Mouse (Mus musculus) cerebellum, adult 11-12 months (tissue): ENCODE data around the gene Tpd52l2.

Source experiments
- DNase-seq: peaks from one replicate; pipeline ENCODE4 v3.0.0; 2022

Gene Tpd52l2

DNA sequence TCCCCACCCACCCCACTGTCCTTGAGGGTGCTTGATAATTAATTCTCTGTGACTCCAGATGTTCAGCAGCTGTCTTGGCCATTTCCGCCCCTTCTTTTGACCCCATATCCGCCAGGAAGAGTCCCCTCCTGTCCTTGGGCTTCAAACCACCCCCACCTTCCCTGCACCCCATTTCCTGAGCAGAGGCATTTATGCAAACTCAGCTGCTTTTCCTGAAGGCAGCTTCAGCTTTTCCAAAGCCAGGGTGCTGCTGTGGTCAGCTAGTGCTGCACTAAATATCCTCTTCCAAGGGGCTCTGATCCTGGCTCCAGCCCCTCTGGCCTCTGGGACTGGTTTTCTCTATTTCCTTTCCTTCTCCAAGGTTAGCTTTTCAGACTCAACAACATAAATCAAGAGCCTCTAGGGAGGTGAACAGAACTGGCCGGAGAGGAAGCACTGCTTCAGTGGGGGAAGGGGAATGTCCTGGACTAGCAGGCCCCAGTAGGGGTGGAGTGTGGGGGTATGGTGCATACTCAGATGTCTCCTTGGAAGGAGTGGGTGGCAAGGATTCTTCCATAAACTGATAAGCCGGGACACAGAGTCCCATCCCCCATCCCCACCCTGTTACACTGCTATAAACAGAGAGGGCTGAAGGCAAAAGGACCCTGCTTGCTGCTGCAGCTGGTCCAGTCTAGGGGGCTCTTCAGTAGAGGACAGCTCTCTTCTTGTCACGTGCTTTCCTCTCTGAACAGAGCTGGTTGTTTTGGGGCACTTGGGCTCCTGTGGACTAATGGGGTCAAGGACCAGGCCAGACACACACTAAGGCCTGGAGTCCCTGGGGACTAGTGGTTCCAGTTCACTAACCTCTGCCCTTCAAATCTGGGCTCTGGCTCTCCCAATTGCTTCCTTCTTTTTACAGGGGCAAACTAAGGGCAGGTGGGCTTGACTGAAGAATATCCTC lies 9.3 kb upstream of the Tpd52l2 start:
- no peak for DNase-seq

GRCm38 (mm10) chr2:181491432-181492205 lies 5.3 kb upstream of the Tpd52l2 start:
- no peak for DNase-seq

DNA sequence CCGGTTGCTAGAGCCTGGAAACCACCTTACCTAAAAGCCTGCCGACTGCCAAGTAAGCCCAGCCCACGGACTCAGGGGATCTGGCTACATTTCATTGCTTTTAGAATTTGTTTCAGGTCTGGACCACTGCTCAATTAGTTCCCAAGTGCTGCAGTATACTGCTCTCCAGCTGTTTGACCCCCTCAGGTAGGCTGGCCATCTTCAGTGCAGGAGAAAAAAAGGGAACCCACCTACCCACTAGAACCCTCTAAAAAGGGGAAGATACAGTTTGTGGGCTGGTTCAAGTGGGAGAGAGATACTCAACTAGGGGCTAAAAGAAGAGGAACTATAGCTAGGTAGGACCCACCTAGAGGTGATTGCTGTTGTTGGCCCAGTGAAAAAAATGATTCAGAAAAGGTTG lies 4.7 kb upstream of the Tpd52l2 start:
- DNase-seq, result no peak

DNA sequence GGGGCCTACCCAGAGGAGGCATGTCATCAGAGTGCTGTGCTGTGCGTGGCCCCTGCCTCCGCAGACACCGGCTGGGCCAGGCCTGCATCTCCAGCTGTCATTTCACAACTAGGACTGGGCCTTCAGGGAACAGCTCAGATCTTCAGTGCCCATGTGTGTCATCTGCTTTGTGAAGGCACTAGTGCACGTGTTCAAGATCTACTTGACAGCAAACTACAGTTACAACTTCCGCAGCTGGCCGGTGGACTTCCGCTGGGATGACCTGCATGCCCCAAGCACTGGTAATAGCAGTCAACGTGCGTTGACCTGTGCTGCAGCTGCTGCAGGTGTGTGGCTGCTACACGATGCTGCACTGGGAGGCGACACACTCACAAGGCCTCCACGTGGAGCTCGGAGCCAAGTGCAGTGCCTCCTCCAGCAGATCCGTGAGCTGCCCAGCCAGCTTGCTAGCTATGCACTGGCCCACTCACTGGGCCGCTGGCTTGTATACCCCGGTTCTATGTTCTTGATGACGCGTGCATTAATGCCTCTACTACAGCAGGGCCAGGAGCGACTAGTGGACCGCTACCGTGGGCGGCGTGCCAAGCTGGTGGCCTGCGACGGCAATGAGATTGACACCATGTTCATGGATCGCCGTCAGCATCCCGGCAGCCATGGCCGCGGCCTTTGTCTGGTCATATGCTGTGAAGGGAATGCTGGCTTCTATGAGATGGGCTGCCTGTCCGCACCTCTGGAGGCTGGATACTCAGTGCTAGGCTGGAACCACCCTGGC lies 3.6 kb upstream of the Tpd52l2 start, which contains the start of gene Abhd16b:
Abhd16b (plus strand) TSS at position 51 of the 772 bp plus-strand sequence.
- DNase-seq, result no peak

DNA sequence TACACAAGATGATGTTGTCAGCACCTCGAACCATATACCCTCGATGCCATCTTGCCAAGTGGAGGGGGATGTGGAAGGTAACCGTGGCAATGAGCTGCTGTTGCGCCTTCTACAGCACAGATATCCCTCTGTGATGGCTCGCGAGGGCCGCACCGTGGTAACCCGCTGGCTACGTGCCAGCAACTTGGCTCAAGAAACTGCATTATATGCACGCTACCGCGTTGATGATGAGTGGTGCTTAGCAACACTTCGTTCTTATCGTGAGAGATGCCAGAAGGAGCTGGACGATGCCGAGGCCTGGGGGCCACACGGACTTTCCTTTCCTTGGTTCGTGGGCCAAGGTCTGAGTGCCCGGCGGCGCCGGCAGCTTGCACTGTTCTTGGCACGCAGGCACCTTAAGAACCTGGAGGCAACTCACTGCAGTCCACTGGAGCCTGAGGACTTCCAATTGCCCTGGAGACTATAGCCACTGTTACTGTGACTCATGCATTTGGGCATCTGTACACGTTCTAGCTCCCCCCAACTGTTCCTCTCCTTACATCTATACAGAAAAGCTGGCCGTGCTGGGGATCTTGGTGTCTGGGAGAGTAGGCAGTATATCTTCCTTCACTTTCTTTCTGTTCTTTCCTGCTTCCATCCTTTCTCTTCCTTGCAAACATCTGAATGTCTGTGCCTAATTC lies 2.5 kb upstream of the Tpd52l2 start:
- peak; percentile 43 for DNase-seq

- DNase-seq, result peak; percentile 38
Observed at GRCm38 (mm10) chr2:181495845-181496244, 1.1 kb upstream of the Tpd52l2 start.

DNA sequence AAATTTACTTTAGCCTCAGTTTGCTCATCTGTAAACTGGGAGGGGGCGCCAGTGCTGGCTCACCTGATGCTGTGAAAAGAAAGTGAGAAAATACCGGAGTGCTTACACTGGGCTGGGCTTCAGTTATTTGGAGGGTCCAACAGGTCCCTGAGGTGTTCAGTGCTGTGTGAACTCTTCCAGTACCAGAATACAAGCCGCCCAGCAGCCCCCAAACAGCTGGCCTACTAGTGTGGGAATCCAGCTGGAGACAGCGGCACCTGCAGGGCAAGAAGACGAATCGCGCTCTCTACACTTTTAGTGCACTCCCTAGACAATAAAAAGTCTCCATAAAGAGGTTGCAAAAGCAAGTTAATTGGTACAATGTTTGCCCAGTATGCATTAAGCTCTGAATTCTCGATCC lies 661 bp upstream of the Tpd52l2 start:
- DNase-seq, result peak; percentile 53

DNA sequence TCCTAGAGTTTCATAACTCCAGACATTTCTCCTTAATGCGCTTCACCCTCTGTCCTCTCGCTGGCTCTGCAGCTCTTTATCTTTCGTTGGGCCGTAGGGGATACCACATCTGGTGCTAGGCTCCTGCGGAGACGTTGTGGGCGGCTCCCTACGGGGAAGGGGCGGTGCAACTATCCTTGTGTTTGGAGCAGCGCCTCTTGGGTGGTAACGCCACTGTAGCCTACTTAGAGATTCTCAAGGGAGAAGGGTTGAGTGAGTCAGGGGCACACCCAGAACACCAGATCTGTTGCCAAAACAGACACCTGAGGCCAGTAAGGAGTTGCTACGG lies 570 bp downstream of the Tpd52l2 start:
- DNase-seq, result peak; percentile 60

GRCm38 (mm10) chr2:181498644-181499043 lies 1.7 kb downstream of the Tpd52l2 start:
- no peak for DNase-seq

- DNase-seq, result no peak
Observed at GRCm38 (mm10) chr2:181509191-181509590, 12.2 kb downstream of the Tpd52l2 start.

GRCm38 (mm10) chr2:181511231-181511630 lies 14.3 kb downstream of the Tpd52l2 start:
- no peak for DNase-seq

DNA sequence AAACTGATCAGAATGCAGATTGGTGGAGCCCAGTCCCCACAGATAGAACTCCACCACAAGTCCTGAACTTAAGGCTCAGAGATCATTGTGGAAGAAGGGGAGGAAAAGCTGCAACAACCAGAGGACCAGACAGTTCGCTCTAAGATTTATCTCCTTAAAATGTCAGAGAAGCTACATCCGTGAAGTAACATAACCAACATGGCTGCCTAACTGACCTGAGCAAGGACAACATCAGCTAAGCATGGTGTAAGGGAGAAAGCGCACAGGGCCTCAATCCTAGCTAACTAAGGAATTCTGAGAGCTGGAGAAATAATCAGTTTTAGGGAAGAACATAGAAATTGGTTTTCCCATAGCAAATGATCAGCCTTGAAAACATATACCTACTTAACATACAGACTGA lies 22.3 kb downstream of the Tpd52l2 start:
- DNase-seq, result no peak

DNA sequence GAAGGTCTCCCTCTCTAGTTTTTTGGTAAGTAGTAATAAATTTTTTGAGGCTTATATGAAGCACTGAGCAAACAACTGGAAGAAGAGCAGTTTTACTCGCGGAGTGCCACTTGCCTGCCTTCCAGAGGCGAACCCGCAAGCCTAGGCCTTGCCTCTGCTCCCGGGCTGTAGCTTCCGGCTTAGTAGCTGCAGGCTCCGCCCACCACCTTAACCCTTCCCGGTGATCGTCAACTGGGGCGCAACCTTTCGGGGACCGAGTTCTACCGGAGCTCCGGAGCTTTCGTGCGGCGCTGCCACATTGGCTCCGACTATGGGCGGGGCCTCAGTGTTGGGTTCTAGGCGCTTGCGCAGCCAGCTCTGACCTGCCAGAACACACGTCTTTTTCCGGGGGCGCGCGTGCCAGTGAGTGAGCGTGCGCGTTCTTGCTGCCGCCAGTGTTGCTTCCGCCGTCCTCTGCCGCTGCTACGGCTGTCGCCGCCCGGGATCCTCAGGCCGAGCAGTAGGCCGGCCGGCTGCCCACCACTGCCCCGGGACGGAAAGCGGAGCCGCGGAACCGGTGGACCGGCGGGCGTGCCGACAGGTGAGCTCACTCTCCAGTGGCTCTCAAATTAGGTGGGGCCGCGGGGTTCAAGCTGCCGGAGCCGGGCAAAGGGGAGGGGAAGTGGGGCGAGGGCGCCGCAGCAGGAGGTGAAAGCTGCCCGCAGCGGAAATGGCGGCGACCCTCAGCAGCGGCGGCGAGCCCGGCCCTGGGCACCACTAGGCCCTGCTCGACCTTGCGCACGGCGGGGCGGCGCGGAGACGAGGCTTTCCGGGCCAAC lies 23.4 kb downstream of the Tpd52l2 start, which contains the start of gene Dnajc5:
Dnajc5 (plus strand) TSS at position 368 of the 818 bp plus-strand sequence.
- DNase-seq, result peak; percentile 99

- no peak for DNase-seq
Observed at GRCm38 (mm10) chr2:181520936-181521227, 23.9 kb downstream of the Tpd52l2 start.

GRCm38 (mm10) chr2:181521491-181521890 lies 24.5 kb downstream of the Tpd52l2 start:
- DNase-seq, result no peak

- DNase-seq, result no peak
Observed at GRCm38 (mm10) chr2:181522811-181523210, 25.9 kb downstream of the Tpd52l2 start.

GRCm38 (mm10) chr2:181525526-181525925 lies 28.6 kb downstream of the Tpd52l2 start:
- DNase-seq, result no peak

DNA sequence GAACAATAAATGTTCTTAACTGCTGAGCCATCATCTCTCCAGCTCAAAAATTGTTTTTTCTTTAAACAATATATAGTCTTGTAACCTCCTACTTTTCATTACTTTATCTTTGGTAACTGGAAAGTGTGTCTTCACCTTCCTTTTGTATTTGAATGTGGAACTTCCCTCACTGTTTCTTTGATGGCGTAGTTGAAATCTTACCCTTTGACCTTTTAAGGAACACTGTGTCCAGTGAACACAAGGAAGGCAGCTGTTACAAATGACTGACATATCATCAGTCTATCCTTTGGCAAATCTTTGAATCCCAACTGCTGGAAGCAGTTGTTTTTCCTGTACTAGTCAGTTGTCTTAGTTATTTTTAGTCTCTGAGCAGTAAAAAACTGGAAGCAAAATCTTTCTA lies 32.1 kb downstream of the Tpd52l2 start:
- DNase-seq, result no peak

DNA sequence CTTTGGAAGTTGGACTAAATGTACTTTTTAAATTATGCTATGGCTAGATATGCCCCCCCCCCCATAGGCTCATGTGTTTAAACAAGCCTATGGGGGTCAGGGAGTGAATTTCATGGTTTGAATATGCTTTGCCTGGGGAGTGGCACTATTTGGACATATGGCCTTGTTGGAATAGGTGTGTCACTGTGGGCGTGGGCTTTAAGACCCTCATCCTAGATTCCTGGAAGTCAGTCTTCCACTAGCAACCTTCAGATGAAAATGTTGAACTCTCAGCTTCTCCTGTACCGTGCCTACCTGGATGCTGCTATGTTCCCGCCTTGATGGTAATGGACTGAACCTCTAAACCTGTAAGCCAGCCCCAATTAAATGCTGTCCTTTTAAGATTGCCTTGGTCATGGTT lies 35.6 kb downstream of the Tpd52l2 start:
- no peak for DNase-seq

GRCm38 (mm10) chr2:181536410-181536809 lies 39.5 kb downstream of the Tpd52l2 start:
- DNase-seq, result no peak

- no peak for DNase-seq
Observed at GRCm38 (mm10) chr2:181537444-181538047, 40.6 kb downstream of the Tpd52l2 start.
